Mouse (Mus musculus): ENCODE measurements at regions not wholly inside any gene's neighbourhood (a gene's known extent, or its start where the extent isn't known, plus 50 kb on each side); places are given as distances from the start of the nearest gene placed in this dataset.

DNA sequence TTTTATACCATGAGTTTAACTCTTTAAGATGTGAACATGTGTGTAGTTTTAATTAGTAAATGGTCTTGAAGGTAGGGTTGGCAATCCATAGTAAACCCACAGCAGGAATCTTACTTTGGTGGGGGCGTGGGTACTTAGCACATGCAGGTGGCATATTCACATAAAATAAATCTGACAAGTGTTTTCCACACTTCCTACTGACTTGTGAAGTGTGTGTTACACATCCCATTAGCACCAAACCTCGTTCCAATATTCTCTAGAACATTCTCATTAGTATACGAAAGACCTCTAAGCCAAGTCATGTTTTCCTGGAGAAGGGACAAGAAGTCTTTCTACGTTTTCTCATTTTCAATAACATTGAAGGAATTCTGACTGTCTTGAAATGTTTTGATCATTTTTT is 529.7 kb downstream of the Tecrl start:
- TF ChIP-seq POLR2A (IDR thresholded peaks at IDR 0.05; ENCODE audit: insufficient read depth, low read depth, low read length) (no peak), CTCF (IDR thresholded peaks at IDR 0.05) (no peak), EP300 (IDR thresholded peaks at IDR 0.05; ENCODE audit: insufficient read depth, low read depth, low read length) (no peak)
- H3K79me2 ChIP-seq (replicated peaks; ENCODE audit: control insufficient read depth, insufficient read depth, low read length) = no peaks in the 10 kb centered on the region
- intact Hi-C loops (cut with DNase I) = no loop called here
- no peaks in the 10 kb centered on the region for H3K36me3 ChIP-seq (ENCODE audit: control insufficient read depth, insufficient read depth, low read length)
- H3K27me3 ChIP-seq (ENCODE audit: control insufficient read depth, insufficient read depth, low read length) = no peaks in the 10 kb centered on the region
- H3K9ac ChIP-seq (ENCODE audit: low read depth, low read length) = no peak overlapping the region
- no peak overlapping the region for H3K4me3 ChIP-seq
- no peak overlapping the region for H3K27ac ChIP-seq
- 63% methylated on average over 4 of the region's 4 CpGs for WGBS
- no peak for DNase-seq
- no peaks in the 10 kb centered on the region for H3K4me1 ChIP-seq (ENCODE audit: control insufficient read depth, insufficient read depth, low read length)

DNA sequence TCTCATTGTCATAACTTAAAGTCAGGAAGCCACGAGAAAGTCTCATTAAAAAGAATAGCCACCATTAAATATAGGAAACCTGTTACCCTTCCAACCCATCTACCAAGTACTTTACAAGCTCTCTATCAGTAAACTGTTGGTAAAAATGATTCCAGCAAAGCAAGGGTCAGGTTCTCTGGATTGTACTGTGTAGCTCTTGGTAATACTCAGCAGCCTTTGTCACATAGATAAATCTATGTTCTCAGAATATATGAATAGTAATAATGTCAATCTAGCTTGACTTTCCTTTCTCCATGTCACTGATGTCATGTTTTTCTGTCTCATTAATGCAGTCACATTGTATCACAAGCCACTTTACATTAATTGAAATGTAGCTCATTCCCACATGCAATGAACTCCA is 561.8 kb downstream of the Tecrl start:
- 54% methylated on average over 1 of the region's 1 CpGs for WGBS
- intact Hi-C loops (cut with DNase I) = no loop called here
- TF ChIP-seq POLR2A (IDR thresholded peaks at IDR 0.05; ENCODE audit: insufficient read depth, low read depth, low read length) = no peak
- TF ChIP-seq CTCF (IDR thresholded peaks at IDR 0.05) = no peak
- no peak for TF ChIP-seq EP300 (IDR thresholded peaks at IDR 0.05; ENCODE audit: insufficient read depth, low read depth, low read length)

More for the DNA sequence above, 561.8 kb downstream of the Tecrl start:
- no peak overlapping the region for H3K4me3 ChIP-seq
- no peaks in the 10 kb centered on the region for H3K79me2 ChIP-seq (replicated peaks; ENCODE audit: control insufficient read depth, insufficient read depth, low read length)
- H3K27ac ChIP-seq = no peak overlapping the region
- H3K4me1 ChIP-seq (ENCODE audit: control insufficient read depth, insufficient read depth, low read length) = no peaks in the 10 kb centered on the region
- no peak for DNase-seq
- H3K27me3 ChIP-seq (ENCODE audit: control insufficient read depth, insufficient read depth, low read length) = no peaks in the 10 kb centered on the region
- H3K36me3 ChIP-seq (ENCODE audit: control insufficient read depth, insufficient read depth, low read length) = no peaks in the 10 kb centered on the region
- H3K9ac ChIP-seq (ENCODE audit: low read depth, low read length) = no peak overlapping the region

Small RNA genes lying in the stretch of these regions (microRNA-seq; reads per million reads assigned to microRNA genes)
- gene Mir1187 = 0 reads per million in 2 experiments
